Mouse (Mus musculus): ENCODE results near the gene Olfr71.

The Olfr71 gene

GRCm38 (mm10) chr4:43711821-43712220, 1.8 kb upstream of the Olfr71 start:
- peak; percentile 57 for DNase-seq

GRCm38 (mm10) chr4:43705991-43706390, 4.1 kb downstream of the Olfr71 start:
- DNase-seq = no peak

- DNase-seq = no peak
Observed at GRCm38 (mm10) chr4:43703851-43704250, 6.2 kb downstream of the Olfr71 start.

- DNase-seq = no peak
Observed at GRCm38 (mm10) chr4:43703439-43703838, 6.6 kb downstream of the Olfr71 start.

- no peak for DNase-seq
Observed at GRCm38 (mm10) chr4:43700707-43701106, 9.3 kb downstream of the Olfr71 start, which contains the start of gene Olfr70. TSS of gene Olfr70 (minus strand) at chr4:43700807.

GRCm38 (mm10) chr4:43696561-43696960, 13.5 kb downstream of the Olfr71 start:
- DNase-seq = no peak

- no peak for DNase-seq
Observed at GRCm38 (mm10) chr4:43695249-43695671, 14.8 kb downstream of the Olfr71 start.

GRCm38 (mm10) chr4:43694439-43695248, 15.4 kb downstream of the Olfr71 start:
- no peak for DNase-seq

GRCm38 (mm10) chr4:43693806-43694241, 16.2 kb downstream of the Olfr71 start:
- DNase-seq = peak; percentile 24

GRCm38 (mm10) chr4:43691026-43691425, 19.0 kb downstream of the Olfr71 start:
- DNase-seq = no peak

GRCm38 (mm10) chr4:43690021-43690420, 20.0 kb downstream of the Olfr71 start:
- no peak for DNase-seq

- DNase-seq = no peak
Observed at GRCm38 (mm10) chr4:43679416-43680043, 30.5 kb downstream of the Olfr71 start.

- peak; percentile 75 for DNase-seq
Observed at GRCm38 (mm10) chr4:43678541-43678940, 31.5 kb downstream of the Olfr71 start.

GRCm38 (mm10) chr4:43675608-43676007, 34.4 kb downstream of the Olfr71 start:
- no peak for DNase-seq

- no peak for DNase-seq
Observed at GRCm38 (mm10) chr4:43674974-43675373, 35.1 kb downstream of the Olfr71 start.

- no peak for DNase-seq
Observed at GRCm38 (mm10) chr4:43673703-43674102, 36.4 kb downstream of the Olfr71 start.

- peak; percentile 88 for DNase-seq
Observed at GRCm38 (mm10) chr4:43672070-43672469, 38.0 kb downstream of the Olfr71 start.

GRCm38 (mm10) chr4:43669428-43669794, 40.6 kb downstream of the Olfr71 start:
- no peak for DNase-seq

- DNase-seq = peak; percentile 88
Observed at GRCm38 (mm10) chr4:43668782-43669427, 41.1 kb downstream of the Olfr71 start, which contains the start of the genes Tmem8b and Fam221b. TSS of gene Tmem8b (plus strand) at chr4:43668971. TSS of gene Fam221b (minus strand) at chr4:43669145.

- no peak for DNase-seq
Observed at GRCm38 (mm10) chr4:43666412-43666811, 43.6 kb downstream of the Olfr71 start.

- no peak for DNase-seq
Observed at GRCm38 (mm10) chr4:43657146-43657545, 52.9 kb downstream of the Olfr71 start.

- DNase-seq = peak; percentile 97
Observed at GRCm38 (mm10) chr4:43656339-43657109, 53.5 kb downstream of the Olfr71 start, which contains the start of gene Hint2. TSS of gene Hint2 (minus strand) at chr4:43656466.

Measured in layer of hippocampus, adult 9-11 months (tissue).